Mouse (Mus musculus): Measurements from ENCODE around the gene Ank3.

Ank3 gene

GRCm38 (mm10) chr10:69719421-69719820, 320.8 kb downstream of the Ank3 start:
- DNase-seq (ENCODE audit: low spot score in 2 of 2): no peak

- DNase-seq (ENCODE audit: low spot score in 2 of 2): no peak
Measured at GRCm38 (mm10) chr10:69719901-69720415, 321.4 kb downstream of the Ank3 start.

GRCm38 (mm10) chr10:69720452-69720851, 321.9 kb downstream of the Ank3 start:
- no peak for DNase-seq (ENCODE audit: low spot score in 2 of 2)

- DNase-seq (ENCODE audit: low spot score in 2 of 2): no peak
Measured at GRCm38 (mm10) chr10:69720899-69721490, 322.4 kb downstream of the Ank3 start.

- no peak for DNase-seq (ENCODE audit: low spot score in 2 of 2)
Measured at GRCm38 (mm10) chr10:69724159-69724558, 325.6 kb downstream of the Ank3 start.

- DNase-seq (ENCODE audit: low spot score in 2 of 2): no peak
Measured at GRCm38 (mm10) chr10:69725078-69725477, 326.5 kb downstream of the Ank3 start.

- DNase-seq (ENCODE audit: low spot score in 2 of 2): no peak
Measured at GRCm38 (mm10) chr10:69726265-69726664, 327.7 kb downstream of the Ank3 start.

- DNase-seq (ENCODE audit: low spot score in 2 of 2): no peak
Measured at GRCm38 (mm10) chr10:69726806-69727205, 328.2 kb downstream of the Ank3 start.

GRCm38 (mm10) chr10:69728876-69729275, 330.3 kb downstream of the Ank3 start:
- no peak for DNase-seq (ENCODE audit: low spot score in 2 of 2)

- no peak for DNase-seq (ENCODE audit: low spot score in 2 of 2)
Measured at GRCm38 (mm10) chr10:69730351-69730871, 331.8 kb downstream of the Ank3 start.

GRCm38 (mm10) chr10:69731341-69731740, 332.8 kb downstream of the Ank3 start:
- no peak for DNase-seq (ENCODE audit: low spot score in 2 of 2)

- DNase-seq (ENCODE audit: low spot score in 2 of 2): no peak
Measured at GRCm38 (mm10) chr10:69731863-69732262, 333.3 kb downstream of the Ank3 start.

- DNase-seq (ENCODE audit: low spot score in 2 of 2): no peak
Measured at GRCm38 (mm10) chr10:69736241-69736640, 337.7 kb downstream of the Ank3 start.

- no peak for DNase-seq (ENCODE audit: low spot score in 2 of 2)
Measured at GRCm38 (mm10) chr10:69738741-69739271, 340.2 kb downstream of the Ank3 start.

GRCm38 (mm10) chr10:69742528-69742927, 344.0 kb downstream of the Ank3 start:
- no peak for DNase-seq (ENCODE audit: low spot score in 2 of 2)

GRCm38 (mm10) chr10:69744181-69744580, 345.6 kb downstream of the Ank3 start:
- no peak for DNase-seq (ENCODE audit: low spot score in 2 of 2)

- no peak for DNase-seq (ENCODE audit: low spot score in 2 of 2)
Measured at GRCm38 (mm10) chr10:69744871-69745270, 346.3 kb downstream of the Ank3 start.

- DNase-seq (ENCODE audit: low spot score in 2 of 2): no peak
Measured at GRCm38 (mm10) chr10:69746322-69746721, 347.7 kb downstream of the Ank3 start.

GRCm38 (mm10) chr10:69746730-69747129, 348.2 kb downstream of the Ank3 start:
- DNase-seq (ENCODE audit: low spot score in 2 of 2): no peak

GRCm38 (mm10) chr10:69751416-69751815, 352.8 kb downstream of the Ank3 start:
- DNase-seq (ENCODE audit: low spot score in 2 of 2): no peak

GRCm38 (mm10) chr10:69753464-69753863, 354.9 kb downstream of the Ank3 start:
- no peak for DNase-seq (ENCODE audit: low spot score in 2 of 2)

GRCm38 (mm10) chr10:69756956-69757672, 358.5 kb downstream of the Ank3 start:
- no peak for DNase-seq (ENCODE audit: low spot score in 2 of 2)

GRCm38 (mm10) chr10:69762977-69763376, 364.4 kb downstream of the Ank3 start:
- DNase-seq (ENCODE audit: low spot score in 2 of 2): no peak
